Mouse (Mus musculus) retina, postnatal 7 days (tissue): Measurements from ENCODE around the gene Mapt.

ENCODE experiments used
- DNase-seq: peaks from one replicate; pipeline ENCODE4 v3.0.0-alpha.2; 2012; ENCODE audit warnings: low read depth, low spot score

The Mapt gene

DNA sequence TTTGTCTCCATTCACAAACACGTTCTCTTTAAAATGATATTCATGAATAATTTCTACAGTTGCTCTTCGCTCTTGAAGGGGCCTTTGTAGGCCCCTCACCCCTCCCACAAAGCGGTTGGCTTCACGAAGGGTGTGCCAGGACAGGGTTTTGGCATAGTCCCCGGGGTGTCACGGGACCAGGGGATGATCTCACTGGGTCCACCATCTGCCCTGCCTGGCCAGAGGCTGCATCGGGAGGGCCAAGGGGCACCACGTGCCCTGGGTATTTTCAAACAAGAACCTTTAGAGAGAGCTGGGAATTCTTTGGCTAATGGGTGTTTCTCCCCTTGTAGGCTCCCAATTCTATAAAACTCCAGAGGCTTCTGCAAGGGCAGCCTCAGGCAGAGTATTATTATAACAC lies 41.2 kb downstream of the Mapt start:
- peak; percentile 39 for DNase-seq

GRCm38 (mm10) chr11:104275765-104276164 lies 44.6 kb downstream of the Mapt start:
- no peak for DNase-seq

DNA sequence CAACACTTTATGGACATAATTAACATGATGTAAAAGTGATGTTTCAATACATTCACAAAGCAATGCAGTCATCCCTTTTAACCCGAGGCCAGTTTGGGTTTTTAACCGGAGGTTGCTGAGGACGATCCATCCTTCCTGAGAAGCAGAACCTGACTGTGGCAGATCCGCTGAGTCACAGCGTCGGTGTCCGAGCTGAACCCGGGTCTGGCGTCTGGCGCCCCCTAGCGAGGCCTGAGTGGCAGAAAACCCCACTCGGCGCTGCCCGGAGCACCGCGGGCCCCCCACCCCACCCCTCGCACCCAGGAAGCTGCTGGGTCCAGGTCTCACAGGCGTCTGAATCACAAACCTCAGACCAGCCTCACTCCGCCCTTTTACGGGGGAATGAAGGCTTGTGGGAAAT lies 47.0 kb downstream of the Mapt start:
- no peak for DNase-seq

GRCm38 (mm10) chr11:104279049-104279448 lies 47.9 kb downstream of the Mapt start:
- DNase-seq: no peak

GRCm38 (mm10) chr11:104279538-104279937 lies 48.3 kb downstream of the Mapt start:
- DNase-seq: no peak

DNA sequence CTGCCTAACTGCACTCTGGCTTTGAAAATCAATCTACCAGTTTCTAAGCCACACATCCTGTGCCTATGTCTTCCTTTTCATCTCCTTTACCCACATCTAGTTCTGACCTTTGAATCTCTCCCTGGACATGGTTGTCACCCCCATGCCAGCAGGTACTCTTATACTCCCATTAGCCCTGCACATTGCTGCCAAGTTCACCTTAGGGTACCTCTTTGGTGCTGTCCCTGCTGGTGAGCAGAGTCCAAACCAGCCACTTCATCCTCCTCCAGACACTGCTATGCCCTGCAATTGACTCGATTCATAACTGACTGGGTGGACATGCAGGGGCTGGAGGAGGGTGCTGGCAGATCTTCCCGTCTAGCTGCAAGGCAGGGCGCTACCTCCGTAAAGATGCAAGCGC lies 50.3 kb downstream of the Mapt start:
- DNase-seq: no peak

- no peak for DNase-seq
Measured at GRCm38 (mm10) chr11:104287113-104287512, 55.9 kb downstream of the Mapt start.

- DNase-seq: no peak
Measured at GRCm38 (mm10) chr11:104288835-104289198, 57.6 kb downstream of the Mapt start.

DNA sequence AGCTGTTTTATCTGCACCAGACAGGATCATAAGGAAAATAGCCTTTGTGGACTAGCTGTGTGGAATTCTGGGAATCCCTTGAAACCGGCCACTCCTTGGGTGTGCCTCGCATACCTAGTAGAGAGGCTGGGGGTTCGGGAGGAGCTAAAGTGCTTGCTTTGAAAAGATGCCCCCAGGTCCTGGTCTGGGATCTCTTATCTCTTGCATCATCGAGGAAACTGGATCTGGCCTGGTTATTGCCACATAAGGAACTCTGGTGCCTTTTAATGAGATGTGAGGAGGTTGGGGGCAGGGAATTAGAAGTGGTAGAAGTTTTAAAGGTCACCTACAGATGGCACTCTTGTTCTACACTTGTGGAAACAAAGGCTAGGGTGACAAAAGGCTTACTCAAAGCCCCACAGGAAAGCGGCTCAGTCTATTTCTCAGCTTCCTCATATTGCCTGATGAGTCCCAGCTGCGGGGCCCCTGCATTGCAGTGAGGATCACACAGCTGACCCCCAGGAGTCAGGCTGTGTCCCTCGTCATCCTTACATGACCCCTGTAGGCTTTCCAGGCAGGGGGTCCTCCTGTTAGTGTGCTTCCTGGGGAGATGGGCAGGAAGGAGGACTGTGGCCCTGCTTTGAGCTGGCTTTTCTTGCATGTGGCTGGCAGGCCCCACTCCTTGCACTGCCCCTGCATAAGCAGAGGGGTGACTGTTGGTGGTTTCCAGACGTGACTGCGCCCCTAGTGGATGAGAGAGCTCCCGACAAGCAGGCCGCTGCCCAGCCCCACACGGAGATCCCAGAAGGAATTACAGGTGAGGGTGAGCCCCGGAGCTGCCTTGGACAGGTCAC lies 58.2 kb downstream of the Mapt start:
- DNase-seq: peak; percentile 59

- DNase-seq: no peak
Measured at GRCm38 (mm10) chr11:104292443-104293220, 61.4 kb downstream of the Mapt start.

DNA sequence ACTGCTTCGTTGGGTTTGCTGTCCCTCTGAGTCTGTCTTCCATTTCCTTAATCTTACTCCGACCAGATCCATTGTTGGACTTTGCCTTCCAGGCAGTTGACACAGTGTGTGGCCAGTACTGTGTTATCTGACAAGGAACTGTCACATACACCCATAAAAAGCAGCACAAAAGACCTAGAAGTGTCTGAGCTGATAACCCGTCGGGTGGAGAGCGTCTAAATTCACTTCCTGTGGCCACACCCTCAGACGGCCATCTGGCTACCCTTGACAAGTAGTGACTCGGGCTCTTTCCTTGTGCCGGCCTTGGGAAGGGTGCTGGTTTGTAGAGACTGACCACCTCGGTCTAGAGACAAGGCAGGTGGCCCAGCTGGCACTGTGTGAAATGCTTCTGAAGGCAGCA lies 62.1 kb downstream of the Mapt start:
- DNase-seq: no peak

DNA sequence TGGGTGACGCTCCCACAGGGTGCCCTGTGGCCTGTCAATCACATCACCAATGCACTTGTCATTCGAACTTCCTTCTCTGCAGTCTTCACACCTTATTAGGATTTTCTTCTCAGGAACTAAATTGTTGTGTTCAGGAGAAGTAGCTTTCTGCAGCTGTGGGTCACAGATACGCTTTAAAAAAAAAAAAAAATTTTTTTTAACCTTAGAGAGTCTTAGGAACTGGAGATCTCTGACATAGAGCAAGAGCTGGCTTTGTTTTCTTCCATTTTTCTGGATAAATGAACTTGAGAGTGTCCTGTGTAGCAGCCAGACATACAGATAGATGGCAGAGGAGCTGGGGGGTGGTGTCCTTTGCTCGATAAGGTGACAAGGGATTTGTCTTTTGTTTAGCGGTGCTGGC lies 64.0 kb downstream of the Mapt start:
- DNase-seq: no peak

DNA sequence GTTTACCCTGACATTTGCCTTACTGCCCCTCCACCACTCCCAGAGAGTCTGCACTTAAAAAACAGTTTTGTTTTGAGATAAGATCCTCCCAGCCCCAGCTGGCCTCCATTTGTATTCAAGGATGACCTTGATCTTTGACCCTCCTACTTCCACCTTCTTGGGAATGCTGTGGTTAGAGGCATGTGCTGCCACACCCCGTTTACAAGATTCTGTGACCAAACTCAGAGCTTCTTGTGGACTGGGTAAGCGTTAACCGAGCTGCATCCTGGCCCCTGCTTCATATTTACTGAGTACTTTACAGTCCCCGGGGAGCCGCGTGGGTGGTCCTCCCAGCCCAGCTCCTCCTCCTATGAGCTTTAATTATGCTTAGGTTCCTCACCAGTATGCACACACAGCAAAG lies 64.5 kb downstream of the Mapt start:
- DNase-seq: no peak

GRCm38 (mm10) chr11:104297671-104298070 lies 66.5 kb downstream of the Mapt start:
- no peak for DNase-seq

DNA sequence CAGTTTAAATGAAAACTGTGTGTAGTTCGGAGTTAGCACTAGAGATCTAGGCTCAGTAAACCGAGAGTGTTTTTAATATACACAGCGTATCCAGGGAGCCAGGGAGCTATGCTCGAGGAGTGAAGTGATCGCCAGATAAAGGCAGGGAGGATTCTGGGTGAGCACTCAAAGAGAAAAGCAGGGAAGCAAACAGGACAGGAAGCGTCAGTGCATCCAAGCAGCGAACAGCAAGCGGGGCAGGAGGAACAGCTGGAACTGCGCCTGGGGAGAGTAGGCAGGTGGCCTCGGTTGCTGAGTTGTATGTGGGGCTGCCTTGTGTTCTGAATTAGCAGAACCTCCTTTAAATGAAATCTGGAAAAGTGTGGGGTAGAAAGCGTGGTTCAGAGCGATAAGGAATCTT lies 71.4 kb downstream of the Mapt start:
- no peak for DNase-seq

GRCm38 (mm10) chr11:104303088-104303960 lies 72.1 kb downstream of the Mapt start:
- DNase-seq: no peak

DNA sequence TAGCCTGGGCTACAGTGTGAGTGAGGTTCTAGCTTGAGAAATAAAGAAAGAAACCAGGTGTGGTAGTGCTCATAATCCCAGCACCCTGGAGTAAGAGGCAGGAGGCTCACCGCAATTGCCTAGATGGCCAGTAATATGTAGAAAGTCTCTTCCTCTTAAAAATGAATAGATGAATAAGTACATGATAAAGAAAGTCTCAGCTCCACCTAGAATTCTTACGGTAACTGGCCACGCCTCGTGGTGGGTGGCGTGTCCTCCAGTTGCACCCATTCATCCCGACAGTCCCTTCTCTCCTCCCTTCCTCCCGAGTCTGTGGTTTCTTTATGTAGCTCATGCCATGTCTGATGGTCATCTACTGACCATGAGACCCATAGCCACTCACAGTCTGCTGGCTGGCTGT lies 74.5 kb downstream of the Mapt start:
- no peak for DNase-seq

- no peak for DNase-seq
Measured at GRCm38 (mm10) chr11:104306483-104306882, 75.3 kb downstream of the Mapt start.

DNA sequence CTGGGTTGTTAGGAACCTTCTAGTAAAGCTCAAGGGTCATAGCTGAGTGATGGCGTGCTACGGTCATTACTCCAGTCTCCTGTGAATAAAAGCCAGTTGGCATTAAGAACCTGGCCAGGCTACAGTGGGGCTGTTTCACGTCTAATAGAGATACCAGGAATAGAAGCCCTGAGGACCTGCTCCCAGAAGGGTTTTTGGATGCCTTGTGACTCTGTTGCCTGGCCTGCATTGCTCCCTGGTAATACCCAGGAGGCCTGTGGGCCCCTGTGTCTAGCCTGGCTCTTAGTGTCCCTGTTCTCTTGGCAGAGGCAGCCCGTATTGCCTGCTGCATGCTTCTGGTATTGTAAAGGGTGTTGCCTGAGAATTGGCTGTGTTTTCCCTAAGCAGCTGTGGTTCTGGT lies 75.9 kb downstream of the Mapt start:
- no peak for DNase-seq

DNA sequence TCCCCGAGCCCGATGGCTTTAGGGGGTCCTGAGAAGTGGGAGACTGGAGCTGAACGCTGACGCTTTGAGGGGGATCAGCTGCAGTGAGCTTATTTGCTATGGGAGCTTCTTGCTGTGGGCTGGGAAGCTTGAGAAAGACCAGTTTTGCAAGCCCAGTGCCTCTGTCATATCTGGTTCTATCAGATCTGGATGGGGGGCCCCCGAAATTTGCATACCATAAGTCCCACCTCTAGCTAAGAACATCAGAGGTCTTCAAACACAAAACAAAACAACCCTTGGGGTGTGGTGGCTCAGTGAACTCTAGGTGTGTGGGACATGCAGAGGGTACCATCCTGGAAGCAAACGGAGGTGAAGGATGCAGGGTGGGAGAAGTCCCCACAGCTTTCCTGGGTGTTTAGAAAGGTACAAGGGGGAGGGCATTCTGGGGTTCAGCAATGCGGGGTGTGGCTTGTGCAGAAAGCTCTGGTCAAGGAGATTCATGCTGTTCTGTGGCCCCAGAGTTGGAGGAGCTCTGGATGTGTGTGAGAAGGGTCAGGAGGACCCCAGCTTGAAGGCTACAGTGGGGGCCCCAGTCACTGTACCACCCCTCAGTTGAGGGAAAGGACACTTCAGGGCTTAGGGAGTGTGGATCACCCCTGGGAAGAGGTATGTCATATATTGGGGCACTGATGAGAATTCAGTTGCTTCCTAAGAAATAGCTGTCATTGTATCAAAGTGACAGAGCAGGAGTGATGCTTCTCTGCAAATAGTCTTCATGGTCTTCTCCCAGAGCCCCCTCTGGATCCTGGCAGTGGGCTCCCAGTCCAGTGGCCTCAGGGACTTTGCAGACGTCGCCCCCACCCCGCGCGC lies 78.4 kb downstream of the Mapt start:
- DNase-seq: no peak

- DNase-seq: no peak
Measured at GRCm38 (mm10) chr11:104310226-104310887, 79.2 kb downstream of the Mapt start.
